Mouse (Mus musculus) E14TG2a.4 (cell line): ENCODE data around the gene Myl7.

Experiments
- CTCF ChIP-seq: conservative IDR thresholded peaks from 2 replicates; pipeline ENCODE4 v1.5.1; 2014; ENCODE audit warnings: low read length
- POU5F1 ChIP-seq: IDR thresholded peaks from 2 replicates; pipeline ENCODE4 v1.6.1; 2014; ENCODE audit warnings: low read length, borderline replicate concordance

DNA sequence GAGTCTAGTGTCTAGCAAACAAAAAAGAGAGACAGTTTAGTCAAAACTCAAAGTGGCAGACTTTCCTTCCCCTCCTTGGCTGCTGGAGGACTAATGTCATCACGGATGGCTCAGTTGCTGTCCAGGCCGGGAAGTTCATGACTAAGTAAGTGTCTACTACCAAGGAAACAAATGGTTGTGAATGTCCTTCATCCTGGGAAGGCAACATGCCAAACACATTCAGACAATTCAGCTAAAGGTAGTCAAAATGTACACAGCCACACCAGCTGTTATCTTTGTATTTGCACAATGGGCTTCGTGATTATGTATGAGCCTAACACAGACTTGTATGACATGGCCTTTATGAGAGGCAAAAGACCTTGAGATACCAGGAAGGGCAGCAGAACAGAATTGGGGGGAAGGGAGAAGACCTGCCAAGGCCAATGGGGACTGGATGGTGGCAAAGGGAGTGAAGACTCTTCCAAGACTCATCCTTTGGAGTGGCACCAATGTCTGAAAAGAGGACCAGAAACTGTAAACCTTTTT is 28.2 kb upstream of the Myl7 start:
- no peak for TF ChIP-seq CTCF
- TF ChIP-seq POU5F1 = no peak
